Mouse (Mus musculus): ENCODE results near the gene Eps8. TPM values are rescaled to one million over a fixed set of nuclear protein-coding genes. Genes with fewer than 3 reads are reported as not detected.

The Eps8 gene
- polyA plus RNA-seq (2012; rRNA removed) = 0.58 and 0.59 TPM in 2 replicates

GRCm38 (mm10) chr6:137654776-137655175 lies at the start of gene Eps8:
Gene Eps8 (minus strand): TSS chr6:137654876.

Other genes with a start within 250 kb of the Eps8 start
- 31.0 and 34.6 TPM in 2 replicates for gene Strap, start 80.2 kb upstream of the Eps8 start, polyA plus RNA-seq (2012; rRNA removed)
- 16.4 and 18.3 TPM in 2 replicates for gene Dera, start 99.7 kb upstream of the Eps8 start, polyA plus RNA-seq (2012; rRNA removed)